Mouse (Mus musculus) liver, adult 2 months (tissue): ENCODE data around the gene Cdk12.

Source experiments
- CTCF ChIP-seq: fragments of 200-500 bp; IDR thresholded peaks from 2 replicates; pipeline ENCODE4 v1.5.1; 2011; ENCODE audit warnings: low read depth, low read length, control low read depth
- POLR2A ChIP-seq: fragments of 200-500 bp; IDR thresholded peaks from 2 replicates; pipeline ENCODE4 v1.6.1; 2011; ENCODE audit warnings: low read length, control low read depth; ENCODE audit not compliant: insufficient read depth; ENCODE audit errors: extremely low read depth

DNA sequence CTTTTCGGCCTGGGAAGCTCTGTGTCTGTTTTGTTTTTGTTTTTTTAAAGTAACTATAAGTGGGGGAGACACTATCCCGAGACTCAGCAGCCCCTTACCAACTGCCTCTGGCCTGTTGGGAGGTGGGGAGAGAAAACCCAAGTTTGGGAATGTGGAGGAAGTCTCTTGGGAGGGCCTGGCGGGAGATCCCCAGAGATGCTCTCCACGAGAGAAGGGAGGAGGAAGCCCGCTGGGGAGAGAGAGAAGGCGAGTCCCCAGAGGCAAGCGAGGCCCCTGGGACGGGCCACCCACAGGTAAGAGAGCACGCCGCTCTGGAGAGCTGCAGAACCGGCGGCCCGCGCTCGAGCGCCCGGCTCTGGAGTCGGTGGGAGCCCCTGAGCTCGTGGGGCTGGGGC is 123.9 kb downstream of the Cdk12 start:
- TF ChIP-seq CTCF (no peak), POLR2A (no peak)
